Mouse (Mus musculus): ENCODE results near the gene Smdt1.

- TF ChIP-seq CTCF (IDR thresholded peaks at IDR 0.05; ENCODE audit: low read depth) = no peak
- no peak for TF ChIP-seq EP300 (IDR thresholded peaks at IDR 0.05; ENCODE audit: low read depth)
These were observed 20.9 kb upstream of the Smdt1 start for GRCm38 (mm10) chr15:82317839-82318238.
